Mouse (Mus musculus): ENCODE results near the gene Arid3c.
A peak's percentile ranks its signal among the peaks of the same experiment; 100 is the strongest.
"Not testable (repeated sequence)": the region's sequence is repeated elsewhere in the genome, so short reads cannot be mapped to it uniquely, and the experiment has no call there.

The Arid3c gene

GRCm38 (mm10) chr4:41731052-41731765 is at the start of gene Arid3c:
Gene Arid3c (minus strand): TSS chr4:41731142.
- no peak for DNase-seq (ENCODE audit: low spot score in 2 of 2)

GRCm38 (mm10) chr4:41775840-41776239 is 44.9 kb upstream of the Arid3c start:
- DNase-seq (ENCODE audit: low spot score in 2 of 2) = not testable (repeated sequence)

GRCm38 (mm10) chr4:41774506-41774905 is 43.6 kb upstream of the Arid3c start:
- DNase-seq (ENCODE audit: low spot score in 2 of 2) = peak; percentile 53 to 80

- DNase-seq (ENCODE audit: low spot score in 2 of 2) = peak; percentile 90 to 94
These were observed 43.1 kb upstream of the Arid3c start, which contains the start of gene Ccl27a for GRCm38 (mm10) chr4:41774002-41774401. Gene Ccl27a (minus strand): TSS chr4:41774247.

GRCm38 (mm10) chr4:41773502-41773901 is 42.6 kb upstream of the Arid3c start:
- DNase-seq (ENCODE audit: low spot score in 2 of 2) = peak; percentile 70 to 73

GRCm38 (mm10) chr4:41772946-41773345 is 42.0 kb upstream of the Arid3c start:
- not testable (repeated sequence) for DNase-seq (ENCODE audit: low spot score in 2 of 2)

GRCm38 (mm10) chr4:41767301-41767700 is 36.4 kb upstream of the Arid3c start:
- not testable (repeated sequence) for DNase-seq (ENCODE audit: low spot score in 2 of 2)

GRCm38 (mm10) chr4:41763176-41763575 is 32.2 kb upstream of the Arid3c start:
- DNase-seq (ENCODE audit: low spot score in 2 of 2) = not testable (repeated sequence)

GRCm38 (mm10) chr4:41762688-41763114 is 31.8 kb upstream of the Arid3c start:
- not testable (repeated sequence) for DNase-seq (ENCODE audit: low spot score in 2 of 2)

GRCm38 (mm10) chr4:41762099-41762687 is 31.3 kb upstream of the Arid3c start:
- DNase-seq (ENCODE audit: low spot score in 2 of 2) = no peak

- DNase-seq (ENCODE audit: low spot score in 2 of 2) = no peak
These were observed 30.7 kb upstream of the Arid3c start for GRCm38 (mm10) chr4:41761680-41762079.

GRCm38 (mm10) chr4:41760911-41761310 is 30.0 kb upstream of the Arid3c start:
- no peak for DNase-seq (ENCODE audit: low spot score in 2 of 2)

GRCm38 (mm10) chr4:41760288-41760721 is 29.4 kb upstream of the Arid3c start:
- peak in 1 of 2 experiments; percentile 38 for DNase-seq (ENCODE audit: low spot score in 2 of 2)

- no peak for DNase-seq (ENCODE audit: low spot score in 2 of 2)
These were observed 28.8 kb upstream of the Arid3c start for GRCm38 (mm10) chr4:41759656-41760287.

- DNase-seq (ENCODE audit: low spot score in 2 of 2) = no peak
These were observed 28.3 kb upstream of the Arid3c start for GRCm38 (mm10) chr4:41759206-41759605.

- DNase-seq (ENCODE audit: low spot score in 2 of 2) = no peak
These were observed 27.8 kb upstream of the Arid3c start for GRCm38 (mm10) chr4:41758701-41759100.

GRCm38 (mm10) chr4:41758021-41758420 is 27.1 kb upstream of the Arid3c start:
- DNase-seq (ENCODE audit: low spot score in 2 of 2) = no peak

- no peak for DNase-seq (ENCODE audit: low spot score in 2 of 2)
These were observed 26.4 kb upstream of the Arid3c start for GRCm38 (mm10) chr4:41757321-41757720.

- no peak for DNase-seq (ENCODE audit: low spot score in 2 of 2)
These were observed 25.5 kb upstream of the Arid3c start for GRCm38 (mm10) chr4:41756440-41756839.

- peak; percentile 85 to 91 for DNase-seq (ENCODE audit: low spot score in 2 of 2)
These were observed 24.7 kb upstream of the Arid3c start, which contains the start of gene Sigmar1 for GRCm38 (mm10) chr4:41755338-41756305. Gene Sigmar1 (minus strand): TSS chr4:41756157.

- no peak for DNase-seq (ENCODE audit: low spot score in 2 of 2)
These were observed 23.9 kb upstream of the Arid3c start, which contains the start of gene Galt for GRCm38 (mm10) chr4:41754797-41755337. Gene Galt (plus strand): TSS chr4:41755228.

All from natural killer cell, adult 2 months (primary cell).